Mouse (Mus musculus): ENCODE measurements at regions not wholly inside any gene's neighbourhood (a gene's known extent, or its start where the extent isn't known, plus 50 kb on each side); places are given as distances from the start of the nearest gene placed in this dataset.

GRCm38 (mm10) chr17:62962292-62962618 lies 81.1 kb upstream of the Efna5 start:
- Histone ChIP-seq H3K36me3 (no peaks in the 10 kb centered on the region), H3K4me2 (peak overlapping the region; percentile 15; the same call in 1 of the 2 replicates), H3K9me3 (no peaks in the 10 kb centered on the region), H3K4me3 (no peak overlapping the region), H3K27ac (no peak overlapping the region), H3K4me1 (peaks cover 10% of the 10 kb centered on the region; the same call in 1 of the 2 replicates), H3K27me3 (no peaks in the 10 kb centered on the region), H3K9ac (no peak overlapping the region)
- 78% methylated on average over 3 of the region's 3 CpGs for WGBS
- ATAC-seq (ENCODE audit: borderline replicate concordance, extremely low read depth, low FRiP score, low TSS enrichment) = no peak

DNA sequence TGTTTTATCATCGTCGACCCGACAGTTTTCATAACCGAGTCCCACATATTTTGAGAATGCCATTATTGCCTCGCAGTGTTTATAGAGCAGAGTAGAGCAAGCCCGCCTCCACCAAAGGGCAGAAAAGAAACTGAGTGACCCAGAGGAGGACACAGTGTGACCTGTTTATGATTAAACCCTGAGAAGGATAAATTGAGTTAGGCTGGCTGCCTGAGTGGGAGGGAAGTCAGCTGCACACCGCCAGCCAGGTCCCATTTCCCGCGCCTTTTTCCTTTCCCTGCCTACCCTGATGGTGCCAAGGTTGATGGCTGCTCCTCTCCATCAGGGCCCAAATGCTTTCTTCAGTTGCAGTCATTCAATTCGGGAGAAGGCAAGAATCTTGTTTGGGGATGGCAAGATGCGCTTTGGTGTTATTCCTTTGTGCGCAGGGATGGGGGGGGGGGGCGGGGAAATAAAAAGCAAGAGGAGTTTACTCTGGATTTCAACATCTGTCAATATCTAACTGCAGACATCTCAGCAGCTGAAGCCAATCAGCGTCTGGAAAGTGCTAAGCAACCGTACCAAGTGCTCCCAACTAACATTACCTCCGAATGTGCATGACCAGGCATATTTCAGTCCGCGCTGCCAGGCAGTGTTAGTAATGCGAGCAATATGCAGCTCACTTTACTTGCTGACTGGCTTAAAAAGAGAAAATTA lies 80.6 kb upstream of the Efna5 start:
- H3K27ac ChIP-seq = no peak overlapping the region
- peak overlapping the region; percentile 15 for H3K4me2 ChIP-seq
- no peak; the same call in 1 of the 2 replicates for ATAC-seq (ENCODE audit: borderline replicate concordance, extremely low read depth, low FRiP score, low TSS enrichment)
- no peak overlapping the region for H3K4me3 ChIP-seq
- no peaks in the 10 kb centered on the region for H3K36me3 ChIP-seq
- 47% methylated on average over 19 of the region's 19 CpGs for WGBS
- H3K27me3 ChIP-seq = no peaks in the 10 kb centered on the region
- no peak overlapping the region for H3K9ac ChIP-seq
- H3K4me1 ChIP-seq = peaks cover 10% of the 10 kb centered on the region; the same call in 1 of the 2 replicates
- no peaks in the 10 kb centered on the region for H3K9me3 ChIP-seq

- H3K4me1 ChIP-seq = 0 out of 2 replicates have a peak, but pooled peaks cover 6% of the 10 kb centered on the region
- H3K27me3 ChIP-seq = no peaks in the 10 kb centered on the region
- no peaks in the 10 kb centered on the region for H3K9me3 ChIP-seq
- no peak overlapping the region for H3K4me2 ChIP-seq
- no peaks in the 10 kb centered on the region for H3K36me3 ChIP-seq
- no peak overlapping the region for H3K9ac ChIP-seq
- WGBS = 54% methylated on average over 3 of the region's 3 CpGs
- ATAC-seq (ENCODE audit: borderline replicate concordance, extremely low read depth, low FRiP score, low TSS enrichment) = no peak
- H3K4me3 ChIP-seq = no peak overlapping the region
- H3K27ac ChIP-seq = no peak overlapping the region
Observed at GRCm38 (mm10) chr17:62959146-62959545, 78.0 kb upstream of the Efna5 start.

GRCm38 (mm10) chr17:62947537-62948193 lies 66.5 kb upstream of the Efna5 start:
- Histone ChIP-seq H3K4me2 (no peak overlapping the region), H3K9me3 (no peaks in the 10 kb centered on the region), H3K9ac (no peak overlapping the region), H3K4me3 (no peak overlapping the region), H3K4me1 (no peaks in the 10 kb centered on the region), H3K36me3 (no peaks in the 10 kb centered on the region), H3K27me3 (no peaks in the 10 kb centered on the region), H3K27ac (no peak overlapping the region)
- ATAC-seq (ENCODE audit: borderline replicate concordance, extremely low read depth, low FRiP score, low TSS enrichment) = no peak
- WGBS = 39% methylated on average over 1 of the region's 1 CpGs

- Histone ChIP-seq H3K9ac (no peak overlapping the region), H3K9me3 (no peaks in the 10 kb centered on the region), H3K4me1 (peaks cover 11% of the 10 kb centered on the region), H3K27me3 (no peaks in the 10 kb centered on the region), H3K36me3 (no peaks in the 10 kb centered on the region), H3K4me2 (peak overlapping the region; percentile 29), H3K4me3 (no peak overlapping the region), H3K27ac (no peak overlapping the region)
- peak; percentile 69; the same call in 1 of the 2 replicates for ATAC-seq (ENCODE audit: borderline replicate concordance, extremely low read depth, low FRiP score, low TSS enrichment)
- 15% methylated on average over 7 of the region's 7 CpGs for WGBS
Observed at GRCm38 (mm10) chr17:62940573-62941252, 59.6 kb upstream of the Efna5 start.

GRCm38 (mm10) chr17:62939930-62940572 lies 58.9 kb upstream of the Efna5 start:
- H3K9ac ChIP-seq = no peak overlapping the region
- H3K4me3 ChIP-seq = no peak overlapping the region
- peak overlapping the region; percentile 29 for H3K4me2 ChIP-seq
- no peaks in the 10 kb centered on the region for H3K36me3 ChIP-seq
- H3K27me3 ChIP-seq = no peaks in the 10 kb centered on the region
- H3K9me3 ChIP-seq = no peaks in the 10 kb centered on the region
- H3K27ac ChIP-seq = no peak overlapping the region
- 35% methylated on average over 18 of the region's 18 CpGs for WGBS
- ATAC-seq (ENCODE audit: borderline replicate concordance, extremely low read depth, low FRiP score, low TSS enrichment) = no peak
- H3K4me1 ChIP-seq = peaks cover 11% of the 10 kb centered on the region

DNA sequence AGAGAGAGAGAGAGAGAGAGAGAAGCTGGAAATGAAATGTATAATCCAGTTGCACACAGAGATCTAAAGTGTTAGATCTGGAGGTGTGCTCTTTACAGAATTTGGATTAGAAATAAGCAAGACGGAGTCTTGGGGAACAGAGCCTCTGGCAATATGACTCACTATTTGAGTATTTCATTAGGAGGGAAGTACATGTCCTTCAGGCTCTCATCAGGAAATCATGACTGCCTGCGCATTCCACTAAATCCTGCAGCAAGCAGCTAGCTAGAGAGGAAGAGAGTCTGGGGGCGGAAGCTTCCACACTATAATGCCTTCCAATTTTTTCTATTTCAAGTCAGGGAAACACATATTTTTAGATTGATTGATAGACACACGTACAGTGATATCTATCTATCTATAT lies 58.1 kb upstream of the Efna5 start:
- ATAC-seq (ENCODE audit: borderline replicate concordance, extremely low read depth, low FRiP score, low TSS enrichment) = no peak
- WGBS = 53% methylated on average over 4 of the region's 4 CpGs

More for the DNA sequence above, 58.1 kb upstream of the Efna5 start:
- Histone ChIP-seq H3K4me1 (peaks cover 11% of the 10 kb centered on the region), H3K36me3 (no peaks in the 10 kb centered on the region), H3K27ac (no peak overlapping the region), H3K4me3 (no peak overlapping the region), H3K27me3 (no peaks in the 10 kb centered on the region), H3K9ac (no peak overlapping the region), H3K9me3 (no peaks in the 10 kb centered on the region), H3K4me2 (no peak overlapping the region)
